Mouse (Mus musculus): Measurements from ENCODE around the gene Asic5.

The Asic5 gene

DNA sequence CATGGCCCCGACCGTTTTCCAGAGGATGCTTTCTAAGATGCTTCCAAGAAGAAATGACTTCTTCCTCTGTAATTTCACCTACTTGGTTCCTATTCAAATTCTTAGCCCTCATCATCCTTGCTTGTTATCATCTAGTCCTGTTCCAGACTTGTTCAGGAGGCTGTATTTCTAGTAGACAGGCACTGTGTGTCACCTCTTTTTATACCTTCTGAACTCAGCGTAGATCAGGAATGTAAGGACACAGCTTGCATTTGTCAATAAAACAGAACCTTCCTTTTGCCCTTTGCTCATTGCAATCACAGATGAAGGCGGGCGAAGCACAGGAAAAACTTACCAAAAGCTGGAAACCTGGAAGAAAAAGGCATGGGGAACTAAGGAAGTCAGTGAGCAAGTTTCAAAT lies at the start of gene Asic5:
Gene Asic5 (plus strand): TSS at position 301 of the 400 bp plus-strand sequence.
- no peak for DNase-seq (ENCODE audit: low read depth)

DNA sequence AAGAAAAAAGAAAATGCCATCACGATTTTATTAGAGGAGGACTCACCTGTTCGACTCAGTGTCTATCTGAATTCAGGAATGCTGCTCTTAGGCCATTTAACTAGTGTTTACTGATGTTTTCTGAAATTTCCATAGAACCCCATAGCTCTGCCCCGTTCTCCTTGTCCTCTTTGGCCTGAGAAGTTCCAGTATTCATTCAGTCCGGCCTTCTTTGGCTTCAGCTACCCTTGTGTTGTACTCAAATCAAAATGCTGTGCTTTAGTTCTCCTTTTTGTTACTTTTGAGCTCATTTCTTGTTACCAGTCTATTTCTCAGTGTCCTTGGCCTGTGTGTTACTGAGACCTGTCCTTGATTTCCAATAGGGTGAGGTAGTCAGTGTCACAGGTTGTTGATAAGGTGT lies 48.7 kb upstream of the Asic5 start:
- DNase-seq (ENCODE audit: low read depth), result peak; percentile 17

DNA sequence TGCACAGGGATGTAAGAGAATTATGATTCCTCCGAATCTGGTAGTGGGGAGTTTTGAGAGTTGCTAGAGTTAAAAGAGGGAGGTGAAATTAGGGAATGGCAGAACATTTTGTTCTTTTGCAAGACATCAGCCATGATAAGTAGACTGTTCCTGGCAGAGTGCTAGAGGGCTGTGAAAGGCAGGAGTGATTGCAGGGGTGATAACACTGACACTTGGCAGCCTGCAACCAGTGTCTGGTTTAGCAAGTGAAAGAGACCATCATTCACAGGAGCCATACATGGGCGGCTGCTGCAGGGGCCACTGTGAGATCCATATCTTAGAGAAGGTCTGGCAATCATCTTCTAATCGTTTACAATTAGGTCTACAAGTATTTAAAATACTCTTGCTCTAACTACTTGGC lies 43.2 kb upstream of the Asic5 start:
- no peak for DNase-seq (ENCODE audit: low read depth)

DNA sequence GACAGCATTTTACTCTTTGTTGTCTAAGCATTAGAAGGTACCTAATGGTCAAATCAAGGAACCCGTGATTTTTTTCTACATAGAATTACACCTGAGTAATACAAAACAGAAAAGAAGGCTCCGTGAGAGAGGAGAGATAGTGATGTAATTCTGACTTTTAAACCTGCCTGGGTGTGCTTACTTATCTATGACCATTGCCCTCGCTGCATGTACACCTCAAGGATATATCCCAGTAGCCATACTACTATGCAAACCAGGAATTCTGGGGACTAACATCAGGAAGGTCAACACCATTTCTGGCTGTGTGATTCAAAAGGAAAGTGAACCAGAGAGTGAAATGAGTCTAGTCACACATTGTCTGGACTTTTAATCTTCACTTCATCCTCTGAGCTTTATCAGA lies 39.7 kb upstream of the Asic5 start:
- DNase-seq (ENCODE audit: low read depth), result no peak

GRCm38 (mm10) chr3:81943097-81943496 lies 39.0 kb upstream of the Asic5 start:
- no peak for DNase-seq (ENCODE audit: low read depth)

- DNase-seq (ENCODE audit: low read depth), result no peak
Measured at GRCm38 (mm10) chr3:81944851-81945393, 37.2 kb upstream of the Asic5 start.

GRCm38 (mm10) chr3:81949048-81949447 lies 33.0 kb upstream of the Asic5 start:
- DNase-seq (ENCODE audit: low read depth), result no peak

DNA sequence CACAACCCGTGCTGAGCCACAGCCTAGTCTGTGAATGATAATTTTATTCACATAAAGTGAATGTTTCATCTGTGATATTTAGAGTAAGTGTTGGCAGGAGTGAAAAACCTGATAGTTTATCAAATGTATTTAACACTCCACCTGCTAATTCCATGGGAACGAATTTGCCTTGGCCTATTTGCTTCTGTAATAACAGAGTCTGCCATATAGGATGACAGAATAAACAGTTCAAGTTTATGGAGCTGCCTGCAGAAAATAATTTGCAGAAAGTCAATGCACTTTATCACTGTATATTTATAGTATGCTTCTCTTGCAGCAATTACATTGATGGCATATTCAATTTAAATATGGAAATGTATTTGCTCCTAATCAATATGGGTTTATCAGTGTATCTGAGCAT lies 30.3 kb upstream of the Asic5 start:
- DNase-seq (ENCODE audit: low read depth), result no peak

GRCm38 (mm10) chr3:81957484-81957883 lies 24.6 kb upstream of the Asic5 start:
- no peak for DNase-seq (ENCODE audit: low read depth)

DNA sequence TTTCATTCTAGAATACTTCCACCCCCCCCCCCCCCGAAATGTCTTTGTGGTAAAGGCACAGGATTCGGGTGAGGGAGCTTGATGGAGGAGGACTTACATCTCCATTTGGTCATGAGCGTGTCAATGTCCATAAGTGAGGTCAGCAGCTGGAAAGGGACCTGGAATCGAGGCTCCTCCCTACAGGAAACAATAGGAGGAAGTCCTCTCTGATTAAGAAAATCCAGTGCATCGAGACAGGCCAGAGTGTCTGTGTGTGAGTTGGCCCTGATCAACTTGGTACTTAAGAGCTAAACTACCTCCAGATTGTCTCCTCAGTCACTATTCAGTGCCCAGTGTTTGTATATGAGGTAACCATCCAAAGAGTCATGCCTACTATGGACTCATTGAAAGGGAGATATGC lies 20.8 kb upstream of the Asic5 start:
- no peak for DNase-seq (ENCODE audit: low read depth)

DNA sequence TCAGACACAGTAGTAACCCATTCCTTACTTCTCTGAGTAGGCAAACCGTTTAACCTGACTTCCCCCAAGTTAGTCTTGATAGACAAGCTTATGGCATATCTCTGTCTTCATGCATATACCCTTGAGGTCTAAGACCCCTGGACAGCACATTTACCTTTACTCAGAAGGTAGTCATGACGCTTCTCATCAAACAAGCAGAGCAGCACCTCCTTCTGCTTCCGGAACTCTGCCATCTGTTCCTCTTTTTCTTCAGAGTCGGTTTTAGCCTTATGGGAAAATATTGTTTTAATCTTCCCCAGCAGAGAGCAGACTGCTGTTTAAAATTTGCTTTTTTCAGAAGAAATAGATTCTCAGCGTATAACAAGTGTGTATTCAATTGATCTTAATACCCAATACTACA lies 18.3 kb upstream of the Asic5 start:
- DNase-seq (ENCODE audit: low read depth), result no peak

DNA sequence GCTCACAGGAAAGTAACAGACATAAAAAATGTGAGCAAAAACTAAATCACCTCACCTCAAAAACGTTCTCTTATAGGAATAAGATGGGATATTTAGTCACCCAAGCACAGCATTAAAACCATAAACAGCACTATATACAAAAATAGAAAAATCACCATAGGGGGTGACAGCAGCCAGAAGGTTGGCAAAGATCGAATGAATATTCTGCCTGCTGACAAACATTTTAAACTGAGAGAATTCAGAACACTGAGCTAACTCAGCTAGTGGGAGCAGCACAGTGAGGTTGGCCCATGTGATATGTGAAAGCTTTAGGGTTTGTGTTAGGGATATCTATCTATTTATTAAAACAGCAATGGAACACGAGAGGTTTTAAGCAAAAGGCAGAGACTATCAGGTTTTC lies 17.5 kb upstream of the Asic5 start:
- DNase-seq (ENCODE audit: low read depth), result no peak

DNA sequence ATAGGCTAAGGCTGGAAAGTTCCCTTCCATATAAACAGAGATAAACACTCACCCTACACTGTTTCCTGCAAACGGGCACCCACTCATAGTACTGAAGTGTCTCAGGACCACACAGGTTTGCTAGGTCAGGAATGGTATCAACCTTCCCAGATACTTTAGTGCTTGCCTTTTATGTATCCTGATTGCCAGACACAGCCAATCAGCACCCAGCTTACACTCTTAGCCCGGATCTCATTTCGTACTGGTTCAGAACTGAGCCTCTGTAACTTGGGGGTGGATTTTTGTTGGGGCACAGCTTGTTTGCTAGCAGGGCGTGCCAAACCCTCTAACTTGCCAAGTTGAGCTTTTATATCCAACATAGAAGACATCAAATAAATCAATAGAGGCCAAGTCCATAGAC lies 6.5 kb upstream of the Asic5 start:
- no peak for DNase-seq (ENCODE audit: low read depth)

- DNase-seq (ENCODE audit: low read depth), result no peak
Measured at GRCm38 (mm10) chr3:81976102-81976501, 6.0 kb upstream of the Asic5 start, which contains the start of gene Tdo2. Tdo2 (minus strand) TSS chr3:81976202.

DNA sequence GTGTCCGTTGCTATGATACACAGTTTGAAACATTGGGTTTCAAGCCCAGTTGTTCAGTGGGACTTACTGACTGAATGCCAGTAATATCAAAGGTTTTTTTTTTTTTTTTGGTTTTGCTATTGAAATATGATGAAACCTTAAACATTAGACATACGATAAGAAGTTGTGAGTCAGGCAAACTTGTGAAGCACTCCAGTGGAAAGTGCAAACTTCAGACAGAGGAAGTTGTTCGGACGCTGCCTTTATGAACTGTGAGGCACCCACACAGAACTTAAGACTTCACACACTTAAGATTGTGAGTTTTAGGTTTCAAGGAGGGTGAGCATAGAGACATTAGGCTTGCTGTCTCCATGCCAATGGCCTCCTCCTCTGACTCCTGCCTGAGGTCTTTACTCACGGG lies 514 bp upstream of the Asic5 start:
- DNase-seq (ENCODE audit: low read depth), result no peak

GRCm38 (mm10) chr3:81983120-81983895 lies 1.2 kb downstream of the Asic5 start:
- no peak for DNase-seq (ENCODE audit: low read depth)

- no peak for DNase-seq (ENCODE audit: low read depth)
Measured at GRCm38 (mm10) chr3:81985100-81985499, 3.0 kb downstream of the Asic5 start.

DNA sequence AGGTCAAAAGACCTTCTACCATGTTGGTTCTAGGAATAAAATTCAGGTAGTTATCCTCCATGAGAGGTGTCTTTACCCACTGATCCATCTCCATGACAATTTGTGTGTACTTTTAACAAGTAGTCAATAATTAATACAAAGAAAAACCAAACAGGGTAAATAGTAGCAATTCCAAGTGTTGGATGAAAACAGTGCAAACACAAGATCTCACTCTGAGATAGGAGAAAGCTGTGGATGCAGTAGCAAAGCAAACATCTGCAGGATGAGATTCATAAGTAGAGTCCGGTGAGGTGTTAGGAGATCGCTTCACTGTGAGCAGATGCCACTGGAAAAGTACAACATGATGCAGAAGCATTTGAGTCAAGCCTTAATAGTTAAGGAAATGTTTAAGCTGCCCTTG lies 4.0 kb downstream of the Asic5 start:
- DNase-seq (ENCODE audit: low read depth), result no peak

DNA sequence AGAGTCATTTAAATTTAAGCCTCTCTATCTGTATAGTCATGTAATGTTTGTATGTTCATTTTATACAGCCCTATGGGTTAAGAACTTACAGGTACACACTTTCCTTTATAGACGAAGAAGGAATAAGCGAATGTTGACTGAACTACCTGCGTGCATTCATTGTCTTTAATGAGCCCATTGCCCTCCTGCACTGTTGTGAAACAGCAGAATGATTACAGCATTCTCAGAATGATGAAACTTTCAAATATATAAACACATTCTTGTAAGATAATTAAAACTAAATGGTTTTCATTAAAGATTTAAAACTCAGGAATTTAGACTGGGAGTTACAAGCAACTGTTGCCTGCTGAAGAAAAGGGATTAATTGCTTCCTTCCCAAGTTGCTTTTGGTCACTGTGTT lies 5.5 kb downstream of the Asic5 start:
- DNase-seq (ENCODE audit: low read depth), result no peak

- no peak for DNase-seq (ENCODE audit: low read depth)
Measured at GRCm38 (mm10) chr3:81989692-81990141, 7.6 kb downstream of the Asic5 start.

DNA sequence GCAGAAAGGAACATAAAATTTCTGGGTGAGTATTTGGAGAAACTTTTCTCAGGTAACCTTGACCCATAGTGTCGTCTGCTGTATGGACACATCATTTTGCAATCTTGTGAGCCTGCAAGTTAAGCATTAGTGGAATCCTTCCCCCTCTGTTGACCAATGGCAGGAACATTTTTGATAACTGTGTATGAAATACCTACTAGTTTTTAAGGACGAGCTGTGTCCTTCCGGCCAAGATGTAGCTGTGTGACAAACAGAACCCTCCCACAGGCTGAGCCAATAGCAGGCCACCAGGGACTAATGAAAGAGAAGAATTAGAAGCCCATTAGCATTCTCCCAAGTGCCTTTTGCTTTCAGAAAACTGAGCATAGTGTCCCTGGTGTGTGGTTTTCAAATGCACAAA lies 8.4 kb downstream of the Asic5 start:
- DNase-seq (ENCODE audit: low read depth), result no peak

GRCm38 (mm10) chr3:81995371-81995770 lies 13.3 kb downstream of the Asic5 start:
- peak; percentile 3 for DNase-seq (ENCODE audit: low read depth)

- peak; percentile 52 for DNase-seq (ENCODE audit: low read depth)
Measured at GRCm38 (mm10) chr3:81995988-81996387, 13.9 kb downstream of the Asic5 start.

DNA sequence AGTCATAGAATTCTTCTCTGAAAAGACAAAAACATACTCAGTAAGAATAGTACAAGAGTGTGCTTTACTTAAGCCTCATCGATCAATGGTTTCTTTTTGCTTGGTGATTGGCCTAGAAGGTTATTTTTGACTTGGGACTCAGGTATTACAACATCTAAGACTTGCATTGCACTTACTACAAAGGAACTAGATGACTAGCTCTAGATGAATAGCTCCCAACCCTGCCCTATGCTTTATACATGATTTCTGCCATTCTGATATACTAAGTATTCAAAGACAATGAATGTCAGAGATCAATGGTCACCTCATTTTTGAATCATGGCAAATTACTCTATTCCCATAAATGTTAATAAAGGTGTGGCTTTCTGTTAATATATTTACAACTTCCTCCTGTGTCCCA lies 24.9 kb downstream of the Asic5 start:
- no peak for DNase-seq (ENCODE audit: low read depth)

Measured in induced T-regulatory cell, adult 2 months (primary cell).